Mouse (Mus musculus) gastrocnemius, adult 8-10 months (tissue): Measurements from ENCODE around the gene Sv2a. TPM values are rescaled to one million over a fixed set of nuclear protein-coding genes. Genes with fewer than 3 reads are reported as not detected.
"Not testable (repeated sequence)": the region's sequence is repeated elsewhere in the genome, so short reads cannot be mapped to it uniquely, and the experiment has no call there.

Source experiments
- DNase-seq, 2 experiments: peaks; one replicate each; pipeline ENCODE4 v3.0.0; 2022; ENCODE audit warnings: low spot score in 2 of 2
- total RNA-seq, 4 experiments: library from RNA; stranded (reverse); gene quantifications; 2 replicates each; pipeline ENCODE4 v1.2.4; 2022

Sv2a gene
- total RNA-seq, 4 experiments from 2014 or later = 0.16 to 0.34 (median 0.23) TPM

GRCm38 (mm10) chr3:96173185-96173584, 7.8 kb upstream of the Sv2a start:
- no peak for DNase-seq

- not testable (repeated sequence) for DNase-seq
Observed at GRCm38 (mm10) chr3:96174042-96174441, 6.9 kb upstream of the Sv2a start.

- no peak for DNase-seq
Observed at GRCm38 (mm10) chr3:96175251-96175650, 5.7 kb upstream of the Sv2a start.

GRCm38 (mm10) chr3:96178427-96178826, 2.5 kb upstream of the Sv2a start:
- no peak for DNase-seq

- DNase-seq = no peak
Observed at GRCm38 (mm10) chr3:96178902-96179301, 2.0 kb upstream of the Sv2a start.

- DNase-seq = peak; percentile 32 to 52
Observed at GRCm38 (mm10) chr3:96179531-96179930, 1.4 kb upstream of the Sv2a start.

- no peak for DNase-seq
Observed at GRCm38 (mm10) chr3:96181510-96182381, 795 bp downstream of the Sv2a start.

GRCm38 (mm10) chr3:96182382-96182776, 1.4 kb downstream of the Sv2a start:
- DNase-seq = no peak

GRCm38 (mm10) chr3:96192977-96193376, 12.0 kb downstream of the Sv2a start:
- DNase-seq = no peak

- DNase-seq = no peak
Observed at GRCm38 (mm10) chr3:96194966-96195365, 14.0 kb downstream of the Sv2a start.

- DNase-seq = no peak
Observed at GRCm38 (mm10) chr3:96195616-96196313, 14.8 kb downstream of the Sv2a start.

- no peak for DNase-seq
Observed at GRCm38 (mm10) chr3:96196437-96197128, 15.6 kb downstream of the Sv2a start.

GRCm38 (mm10) chr3:96197129-96197749, 16.3 kb downstream of the Sv2a start:
- DNase-seq = peak; percentile 70 to 80

GRCm38 (mm10) chr3:96198181-96198580, 17.2 kb downstream of the Sv2a start:
- DNase-seq = no peak

- DNase-seq = not testable (repeated sequence)
Observed at GRCm38 (mm10) chr3:96198601-96199251, 17.8 kb downstream of the Sv2a start.

GRCm38 (mm10) chr3:96199731-96200130, 18.8 kb downstream of the Sv2a start:
- DNase-seq = no peak

- DNase-seq = no peak
Observed at GRCm38 (mm10) chr3:96207819-96208218, 26.9 kb downstream of the Sv2a start.

- no peak for DNase-seq
Observed at GRCm38 (mm10) chr3:96209242-96209641, 28.3 kb downstream of the Sv2a start.

GRCm38 (mm10) chr3:96219191-96219641, 38.3 kb downstream of the Sv2a start:
- no peak for DNase-seq

- peak; percentile 41 to 64 for DNase-seq
Observed at GRCm38 (mm10) chr3:96219661-96220130, 38.7 kb downstream of the Sv2a start, which contains the start of the genes Bola1 and Hist2h2ab. Gene Bola1 (minus strand): TSS chr3:96219709. Gene Hist2h2ab (plus strand): TSS chr3:96219865.
